Mouse (Mus musculus): ENCODE measurements around the gene Agxt. TPM values are rescaled to one million over a fixed set of nuclear protein-coding genes. Genes with fewer than 3 reads are reported as not detected.

Gene Agxt
- not detected in 2 replicates for total RNA-seq (2017)

DNA sequence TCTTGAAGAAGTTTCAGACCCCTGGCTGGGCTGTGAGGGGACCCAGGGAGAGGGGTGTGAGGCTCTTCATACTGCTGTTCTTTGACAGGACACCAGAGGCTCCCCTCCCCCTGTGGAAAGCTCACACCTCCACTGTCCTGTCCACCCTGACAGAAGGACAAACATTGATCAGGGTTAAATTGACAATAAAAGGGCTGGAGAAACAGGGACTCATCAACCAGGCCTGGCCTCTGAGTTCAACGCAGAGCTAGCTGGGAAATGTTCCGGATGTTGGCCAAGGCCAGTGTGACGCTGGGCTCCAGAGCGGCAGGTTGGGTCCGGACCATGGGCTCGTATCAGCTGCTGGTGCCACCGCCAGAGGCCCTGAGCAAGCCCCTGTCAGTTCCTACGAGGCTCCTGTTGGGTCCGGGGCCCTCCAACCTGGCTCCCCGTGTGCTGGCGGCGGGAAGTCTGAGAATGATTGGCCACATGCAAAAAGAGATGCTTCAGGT lies at the start of gene Agxt:
Agxt (plus strand) TSS at position 205 of the 491 bp plus-strand sequence.
- ATAC-seq (replicated peaks; ENCODE audit: low read depth, poor library complexity, severe bottlenecking) = no peak

DNA sequence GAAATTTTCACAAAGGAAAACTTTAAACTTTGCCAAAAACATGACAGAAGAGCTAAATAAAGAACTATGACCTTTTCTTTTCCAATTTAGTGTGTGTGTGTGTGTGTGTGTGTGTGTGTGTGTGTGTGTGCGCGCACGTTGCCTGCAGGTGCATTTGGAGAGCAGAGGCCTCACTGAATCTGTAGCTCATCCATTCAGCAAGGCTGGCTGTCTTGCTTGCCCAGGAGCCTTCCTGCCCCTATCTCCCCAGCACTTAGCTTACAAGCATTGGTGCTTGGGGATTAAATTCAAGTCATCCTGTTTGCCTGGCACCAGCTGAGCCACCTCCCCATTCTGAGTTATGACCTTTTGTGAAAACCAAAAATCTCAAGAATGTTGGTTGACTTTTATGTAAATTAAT lies 42.5 kb upstream of the Agxt start:
- ATAC-seq (replicated peaks; ENCODE audit: low read depth, poor library complexity, severe bottlenecking) = no peak

DNA sequence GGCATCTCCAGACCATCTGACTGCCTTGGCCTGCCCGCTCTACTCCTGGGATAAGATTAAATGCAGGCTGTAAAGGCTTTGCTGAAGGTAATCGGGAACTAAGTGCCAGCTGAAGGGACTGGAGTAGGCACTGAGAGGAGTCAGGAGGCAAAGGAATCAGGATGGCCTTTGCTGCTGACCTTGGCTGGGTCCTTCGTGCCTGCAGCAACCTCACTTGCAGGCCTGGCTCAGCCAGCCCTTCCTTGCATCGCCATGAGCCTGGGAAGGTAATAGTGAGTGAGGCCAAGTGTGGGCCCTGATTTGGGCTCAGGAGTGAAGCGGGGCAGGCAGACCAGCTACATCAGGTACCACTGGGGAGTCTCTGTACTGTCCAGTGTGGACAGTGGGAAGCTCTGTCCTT lies 36.1 kb upstream of the Agxt start:
- no peak for ATAC-seq (replicated peaks; ENCODE audit: low read depth, poor library complexity, severe bottlenecking)

DNA sequence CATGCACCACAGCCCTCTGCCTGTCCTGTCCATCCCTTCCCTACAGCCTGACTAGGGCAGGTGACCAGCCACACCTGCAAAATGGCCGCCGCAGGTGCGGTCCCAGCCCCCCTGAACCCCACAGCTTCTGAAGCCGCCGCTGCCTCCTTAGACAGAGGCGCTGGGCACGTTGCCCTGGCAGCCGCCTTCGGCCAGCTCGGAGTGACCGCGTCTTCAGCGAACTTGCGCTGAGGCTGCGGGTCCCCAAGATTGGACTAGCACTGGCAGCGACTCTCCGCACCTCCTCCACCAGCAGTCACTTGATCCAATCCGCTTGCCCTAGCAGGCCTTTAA lies 34.8 kb upstream of the Agxt start:
- no peak for ATAC-seq (replicated peaks; ENCODE audit: low read depth, poor library complexity, severe bottlenecking)

DNA sequence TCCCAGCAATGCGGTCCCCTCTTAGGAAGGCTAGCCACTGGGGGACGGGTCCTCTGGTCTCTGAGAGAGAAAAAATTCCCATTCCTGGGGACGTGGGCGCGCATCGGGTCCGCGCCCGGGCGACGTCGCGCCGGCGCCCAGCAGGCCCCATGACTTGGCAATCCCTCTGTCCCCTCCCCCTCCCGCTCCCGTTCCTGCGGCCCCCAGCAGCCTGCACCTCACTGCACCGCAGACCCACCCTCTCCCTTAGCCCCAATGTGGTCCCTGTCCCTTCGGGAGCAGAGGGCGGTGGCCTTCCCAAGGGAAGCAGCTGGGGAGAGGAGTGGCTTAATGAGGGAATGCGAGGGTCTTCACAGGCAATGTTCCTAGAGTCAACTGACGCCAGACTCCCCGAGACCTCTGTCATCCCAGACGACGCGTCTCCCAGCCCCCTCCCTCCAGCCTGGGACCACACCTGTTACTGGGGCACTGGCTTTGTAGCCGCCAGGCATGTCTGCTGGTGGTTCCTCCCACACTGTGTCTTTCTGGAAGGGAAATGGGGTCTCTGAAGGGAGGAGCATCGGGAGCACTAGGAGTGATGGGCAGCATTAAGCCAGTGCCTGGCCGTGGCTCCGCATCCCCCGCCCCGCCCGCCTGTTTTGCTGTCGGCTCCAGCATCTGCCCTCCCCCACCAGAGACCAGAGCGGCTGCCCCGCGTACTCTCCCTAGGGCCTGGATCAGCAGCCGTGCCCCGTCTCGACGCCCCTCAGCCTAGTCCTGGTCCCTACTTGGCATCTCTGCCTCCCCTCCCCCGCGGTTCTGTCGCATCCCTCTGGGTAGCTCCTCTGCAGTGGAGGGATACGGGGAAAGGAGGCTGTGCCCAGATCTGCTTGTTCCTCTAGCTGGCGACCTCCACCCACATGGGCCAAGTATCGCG lies 34.2 kb upstream of the Agxt start:
- ATAC-seq (replicated peaks; ENCODE audit: low read depth, poor library complexity, severe bottlenecking) = 0 out of 2 replicates have a peak, but pooled peaks have one; percentile 19

DNA sequence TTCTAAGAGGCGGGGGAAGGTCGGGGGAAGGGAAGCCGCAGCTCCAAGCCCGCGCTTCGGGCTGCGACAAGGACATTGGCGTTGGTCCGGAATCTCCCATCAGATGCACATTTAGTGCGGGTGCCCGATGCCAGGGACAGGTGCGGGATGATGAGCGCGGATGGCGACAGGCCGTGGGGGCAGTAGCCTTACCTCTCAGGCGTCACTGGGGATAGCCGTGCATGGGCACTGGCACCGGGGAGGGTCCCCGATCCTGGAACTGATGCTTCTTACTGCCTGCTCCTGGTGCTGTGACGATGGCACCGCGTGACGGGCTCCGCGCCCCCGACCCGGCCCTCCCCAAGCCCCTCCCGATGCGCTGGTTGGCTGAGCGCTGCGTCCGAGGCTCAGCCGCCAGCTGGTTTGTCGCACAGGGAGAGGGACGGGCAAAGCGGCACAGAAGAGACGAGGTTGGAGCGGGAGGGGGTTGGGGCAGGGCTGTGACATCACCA lies 33.4 kb upstream of the Agxt start, which contains the start of gene Kif1a:
Kif1a (minus strand) TSS at position 381 of the 491 bp plus-strand sequence.
- ATAC-seq (replicated peaks; ENCODE audit: low read depth, poor library complexity, severe bottlenecking) = no peak

DNA sequence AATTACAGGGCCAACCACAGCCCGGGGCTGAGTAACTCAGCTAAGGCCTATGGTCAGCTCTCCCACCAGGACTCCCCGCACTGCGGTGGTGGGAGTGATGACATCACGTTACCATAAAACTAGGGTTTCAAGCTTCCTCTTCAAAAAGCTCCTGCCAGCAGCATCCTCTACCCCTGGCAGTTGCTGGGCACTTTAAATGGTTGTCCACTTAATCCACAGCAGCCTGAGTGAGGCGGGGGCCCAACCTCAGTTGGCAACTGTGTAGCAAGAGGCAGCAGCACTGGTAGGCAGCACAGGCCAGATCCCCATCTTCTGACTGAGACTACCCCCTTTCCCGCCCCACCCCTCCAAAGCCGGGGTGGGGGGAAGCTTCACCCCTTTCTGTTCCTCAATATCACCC lies 32.3 kb upstream of the Agxt start:
- ATAC-seq (replicated peaks; ENCODE audit: low read depth, poor library complexity, severe bottlenecking) = 0 out of 2 replicates have a peak, but pooled peaks have one; percentile 23

DNA sequence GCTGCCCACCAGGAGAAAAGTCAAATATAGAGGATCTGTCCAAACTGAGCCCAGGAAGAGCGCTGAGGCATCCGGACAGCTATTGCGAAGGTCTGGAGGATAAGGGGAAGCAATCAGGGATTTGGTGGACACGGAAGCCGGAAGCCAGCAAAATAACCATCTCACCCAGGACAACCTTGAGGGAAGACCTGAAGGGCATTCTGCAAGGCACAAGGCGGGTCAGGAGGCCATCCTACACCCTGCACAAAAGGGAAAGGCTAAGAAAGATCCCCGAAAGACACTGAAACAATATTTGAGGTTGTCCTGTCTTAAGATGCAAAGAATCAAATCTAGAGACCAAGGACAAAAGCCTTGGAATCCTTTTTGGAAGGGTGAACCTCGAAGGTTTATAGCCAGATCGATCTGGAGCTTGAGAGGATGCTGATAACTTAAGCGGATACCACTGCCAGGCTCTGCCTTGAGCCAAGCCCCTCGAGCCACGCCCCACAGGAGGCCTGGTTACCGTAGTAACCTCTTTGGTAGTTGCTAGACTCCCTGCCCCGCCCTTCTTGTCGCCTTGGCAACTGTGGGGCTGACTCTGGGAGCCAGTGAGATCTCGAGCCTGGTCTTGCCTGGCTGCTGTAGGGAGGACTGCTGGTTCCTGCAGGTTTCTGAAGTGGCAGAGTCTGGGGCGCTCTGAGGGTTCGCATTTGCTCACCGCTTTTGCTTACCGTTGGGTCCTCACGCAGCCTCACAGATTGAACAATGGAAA lies 20.2 kb upstream of the Agxt start:
- peak; percentile 100 for ATAC-seq (replicated peaks; ENCODE audit: low read depth, poor library complexity, severe bottlenecking)

DNA sequence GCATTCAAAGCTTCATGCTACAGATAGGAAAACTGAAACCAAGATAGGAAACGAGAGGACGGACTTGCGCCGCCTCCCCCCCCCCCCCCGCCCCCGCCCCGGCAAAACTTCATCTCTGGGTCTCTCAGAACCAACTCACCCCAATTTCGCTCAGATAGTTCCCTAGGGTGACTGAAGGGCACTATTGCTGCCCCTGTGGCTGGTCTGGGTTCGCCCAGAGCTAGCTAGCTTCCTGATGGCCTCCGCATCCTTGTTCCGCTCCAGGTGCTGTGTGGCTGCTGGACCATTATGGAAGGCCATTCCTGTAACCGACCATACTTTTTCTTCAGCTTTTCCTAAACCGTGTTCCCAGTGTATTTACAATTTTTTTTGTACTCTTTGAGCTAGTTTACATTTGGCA lies 19.6 kb upstream of the Agxt start:
- no peak for ATAC-seq (replicated peaks; ENCODE audit: low read depth, poor library complexity, severe bottlenecking)

DNA sequence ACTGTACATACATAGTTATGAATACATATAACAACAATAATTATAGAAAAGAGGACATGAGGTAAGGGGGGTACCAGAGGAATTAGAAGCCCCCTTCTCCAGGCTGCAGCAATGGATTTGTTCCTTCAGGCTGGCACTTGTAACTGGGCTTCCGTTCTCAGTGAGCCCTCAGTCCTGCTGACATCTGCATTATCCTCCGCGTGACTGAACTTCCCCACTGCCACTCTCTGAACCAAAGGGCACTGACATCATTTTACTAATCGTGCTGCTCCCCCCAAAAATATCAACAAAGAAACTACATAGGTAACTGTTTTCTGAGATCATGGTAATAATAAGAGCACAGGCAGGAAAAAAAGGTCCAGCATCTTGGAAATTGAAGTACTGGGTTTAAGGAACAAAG lies 16.2 kb upstream of the Agxt start:
- ATAC-seq (replicated peaks; ENCODE audit: low read depth, poor library complexity, severe bottlenecking) = no peak

DNA sequence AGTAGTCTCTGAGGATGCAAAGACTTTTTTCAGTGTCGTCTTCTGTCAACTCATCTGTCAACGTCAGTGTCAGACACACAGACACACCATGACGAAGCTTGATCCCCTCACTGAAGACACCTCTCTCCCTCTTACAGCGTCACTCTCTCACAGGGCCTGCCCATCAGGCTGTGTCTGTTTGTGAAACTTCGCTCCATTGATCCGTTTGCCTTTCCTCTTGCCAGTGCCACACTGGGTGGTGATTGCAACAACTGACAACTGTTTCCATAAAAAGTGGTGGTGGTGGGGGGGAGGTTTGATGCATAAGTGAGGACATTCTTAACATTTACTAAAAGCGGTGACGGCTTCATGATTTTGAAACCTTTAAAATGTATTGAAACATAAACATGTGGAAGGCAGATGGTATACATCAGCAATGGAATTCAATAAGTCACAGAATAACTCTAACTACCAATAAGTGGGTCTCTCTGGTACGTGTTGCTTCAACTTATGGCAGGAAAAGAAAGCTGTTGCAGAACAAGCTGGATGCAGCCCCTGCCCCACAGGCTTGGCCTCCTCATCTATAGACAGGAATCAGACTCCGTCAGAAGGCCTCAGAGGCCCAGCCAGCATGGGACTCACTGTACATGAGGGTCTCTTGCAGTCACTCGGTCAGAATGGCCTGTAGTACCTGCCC lies 11.7 kb upstream of the Agxt start:
- ATAC-seq (replicated peaks; ENCODE audit: low read depth, poor library complexity, severe bottlenecking) = no peak

DNA sequence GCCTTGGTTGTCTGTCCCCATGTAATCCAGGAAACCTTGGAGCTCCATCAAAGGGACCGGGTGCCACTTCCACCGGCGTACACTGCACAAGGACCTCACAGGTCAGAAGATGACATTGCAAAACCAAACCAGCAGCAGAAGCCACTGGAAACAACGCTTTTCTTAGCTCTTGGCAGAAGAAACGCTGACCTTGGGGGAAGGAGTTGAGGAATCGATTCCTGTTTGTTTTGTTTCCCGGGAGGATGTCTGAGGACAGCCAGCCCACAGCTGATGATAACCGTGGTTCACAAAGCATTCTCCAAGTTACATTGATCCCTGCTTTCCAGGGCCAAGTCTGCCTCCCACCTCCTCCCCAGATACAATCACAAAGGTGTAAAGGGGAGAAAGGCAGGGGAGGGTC lies 11.0 kb upstream of the Agxt start:
- no peak for ATAC-seq (replicated peaks; ENCODE audit: low read depth, poor library complexity, severe bottlenecking)

DNA sequence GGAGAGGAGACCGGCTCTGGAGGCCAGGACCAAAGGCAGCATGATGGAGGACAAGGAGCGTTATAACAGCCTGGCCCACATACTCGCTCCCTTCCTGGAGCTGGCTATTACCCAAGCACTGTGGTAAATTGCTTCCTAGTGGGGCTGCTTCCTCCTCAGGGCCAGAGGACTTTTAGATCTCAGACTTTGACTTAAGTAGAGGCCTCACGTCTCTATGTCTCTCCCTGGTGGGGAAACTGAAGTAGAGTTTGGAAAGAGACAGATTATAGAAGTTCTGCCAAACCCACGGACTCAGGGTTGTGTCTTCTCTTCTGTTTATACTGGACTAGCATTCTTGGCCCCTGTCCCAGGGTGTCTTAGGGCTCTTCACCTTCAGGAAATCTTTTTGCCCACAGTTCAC lies 9.8 kb upstream of the Agxt start:
- ATAC-seq (replicated peaks; ENCODE audit: low read depth, poor library complexity, severe bottlenecking) = peak; percentile 88

DNA sequence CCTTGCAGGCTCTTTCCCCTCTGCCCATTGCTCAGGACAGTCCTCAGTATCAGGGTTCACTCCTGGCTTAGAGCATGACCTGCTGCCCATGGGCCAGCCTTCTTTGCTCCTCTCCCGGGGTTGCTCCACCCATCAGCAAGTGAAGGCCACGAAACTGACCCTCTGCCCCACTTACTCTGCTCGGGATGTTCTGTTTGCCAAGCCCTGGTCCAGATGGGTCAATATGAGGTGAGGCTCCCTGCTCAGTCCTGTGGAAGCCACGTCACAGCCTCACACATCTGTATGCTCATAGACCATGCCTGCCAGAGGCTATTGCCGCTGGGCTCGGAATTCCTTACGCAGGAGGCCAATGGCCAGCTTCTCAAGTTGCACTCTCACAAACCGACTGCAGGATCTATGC lies 6.8 kb upstream of the Agxt start:
- ATAC-seq (replicated peaks; ENCODE audit: low read depth, poor library complexity, severe bottlenecking) = no peak

DNA sequence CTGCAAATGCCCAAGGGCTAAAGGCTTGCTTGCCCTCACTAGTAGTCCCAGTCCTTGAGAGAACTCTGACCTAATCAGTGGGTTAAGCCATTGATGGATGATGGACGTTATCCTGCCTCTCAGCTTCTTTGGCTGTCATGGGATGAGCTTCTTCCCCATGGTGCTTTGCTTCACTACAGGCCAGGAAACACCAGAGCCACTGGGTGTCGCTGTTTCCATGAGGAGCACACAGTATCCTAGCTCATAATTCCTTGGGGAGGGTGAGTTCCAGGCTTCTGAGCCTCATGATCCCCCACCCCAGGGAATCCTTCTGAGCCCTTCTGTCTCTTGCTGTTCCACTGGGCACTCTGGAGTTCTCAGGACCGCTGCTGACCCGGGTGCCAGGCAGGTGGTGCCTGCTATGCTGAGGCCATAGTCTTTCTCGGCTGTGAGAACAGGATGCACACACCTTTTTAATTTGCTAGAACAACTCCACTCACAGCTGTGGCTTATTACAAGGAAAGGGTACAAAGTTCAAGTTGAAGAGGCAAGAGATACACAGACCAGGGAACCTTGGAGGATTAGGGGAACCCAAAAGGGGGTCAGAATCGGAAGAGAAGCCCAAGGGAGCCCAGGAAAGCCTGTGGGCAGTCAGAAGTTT lies 6.2 kb upstream of the Agxt start:
- no peak for ATAC-seq (replicated peaks; ENCODE audit: low read depth, poor library complexity, severe bottlenecking)

DNA sequence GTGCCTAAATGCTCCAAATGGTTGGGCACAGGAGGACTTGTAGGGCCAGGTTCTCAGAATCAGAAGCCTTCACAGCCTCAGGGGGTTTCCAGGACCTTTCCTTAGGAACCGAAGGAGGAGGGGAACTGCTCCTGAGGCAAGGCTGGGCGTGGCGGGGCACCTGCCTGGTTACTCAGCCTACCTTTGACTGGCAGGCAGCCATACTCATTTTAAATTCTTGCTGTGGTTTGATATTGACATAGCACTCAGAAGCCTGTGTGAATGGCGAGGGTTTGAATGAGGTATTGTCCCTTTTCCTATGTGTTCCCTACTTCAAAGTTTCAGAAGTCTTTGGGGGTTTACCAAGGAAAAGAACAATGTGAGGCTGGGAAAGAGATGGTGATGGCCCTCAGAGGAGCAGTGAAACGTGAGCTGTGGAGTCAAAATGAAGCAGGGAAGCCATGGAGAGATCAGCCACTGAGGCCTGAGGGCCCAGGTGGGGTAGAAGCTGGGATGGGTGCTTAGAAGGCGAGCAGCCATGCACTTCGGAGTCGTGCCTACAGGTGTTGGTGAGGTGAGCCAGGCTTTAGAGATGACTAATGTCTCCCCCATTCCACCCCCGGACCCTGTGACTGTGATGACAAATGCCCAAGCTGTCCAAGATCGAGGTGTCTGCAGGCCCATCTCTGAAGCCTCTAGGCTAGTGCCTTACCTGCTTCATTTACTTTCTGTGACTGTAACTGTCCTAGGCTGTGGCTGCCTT lies 4.6 kb upstream of the Agxt start:
- ATAC-seq (replicated peaks; ENCODE audit: low read depth, poor library complexity, severe bottlenecking) = no peak

DNA sequence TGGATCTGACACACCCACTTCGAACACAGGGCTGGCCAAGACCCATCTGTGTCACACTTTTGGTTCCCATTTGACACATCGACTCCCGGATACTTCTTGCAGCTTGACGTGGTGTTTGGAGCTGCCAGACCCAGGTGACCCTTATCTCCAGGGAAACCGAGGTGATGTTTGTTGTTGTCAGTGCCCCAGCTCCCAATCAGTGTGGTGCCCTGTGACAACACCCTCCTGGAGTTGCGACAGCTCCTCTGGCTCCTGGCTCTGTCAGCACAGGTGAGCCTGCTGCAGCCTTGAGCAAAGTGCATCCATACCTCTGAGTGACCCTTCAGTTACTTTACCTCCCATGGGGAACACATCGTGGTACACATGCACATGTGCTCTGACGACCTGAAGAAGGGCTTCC lies 2.4 kb upstream of the Agxt start:
- no peak for ATAC-seq (replicated peaks; ENCODE audit: low read depth, poor library complexity, severe bottlenecking)

DNA sequence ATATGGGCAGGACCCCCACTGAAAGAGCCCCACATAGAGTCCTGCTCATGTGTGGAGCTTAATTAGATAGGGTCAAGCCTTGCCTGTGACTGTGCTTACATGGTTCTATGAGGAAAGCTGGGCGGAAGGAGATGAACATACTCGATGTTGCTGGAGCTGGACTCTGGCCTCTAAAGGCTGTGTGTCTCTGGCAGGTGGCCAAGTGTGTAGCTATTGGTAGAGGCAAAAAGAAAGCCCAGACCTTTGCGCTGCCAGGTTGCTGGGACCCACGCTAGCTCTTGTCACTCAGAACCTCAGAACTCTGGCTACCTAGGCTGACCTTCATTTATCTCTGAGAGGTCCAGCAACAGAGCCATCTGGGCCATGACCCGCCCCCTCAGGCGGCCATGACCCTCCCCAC lies 3.5 kb downstream of the Agxt start:
- no peak for ATAC-seq (replicated peaks; ENCODE audit: low read depth, poor library complexity, severe bottlenecking)

DNA sequence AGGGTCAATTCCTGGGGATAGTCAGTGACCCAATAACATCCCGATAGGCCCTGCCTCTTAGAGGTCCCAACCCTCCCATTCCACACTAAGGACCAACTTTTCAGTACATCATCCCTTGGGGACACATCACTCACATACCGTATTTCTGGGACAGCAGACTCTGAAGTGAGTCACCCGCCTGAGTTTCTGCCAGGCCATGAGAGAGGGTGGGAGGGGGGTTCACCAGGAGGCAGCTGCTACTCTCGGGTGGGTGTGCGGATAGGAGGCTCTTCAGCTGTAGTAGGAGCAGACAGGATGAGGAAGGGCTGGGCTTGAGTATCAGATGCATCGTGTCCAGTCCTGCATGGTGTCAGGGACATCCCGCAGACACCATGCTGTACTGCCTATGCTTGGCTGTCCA lies 4.7 kb downstream of the Agxt start:
- ATAC-seq (replicated peaks; ENCODE audit: low read depth, poor library complexity, severe bottlenecking) = no peak
